Mouse (Mus musculus): ENCODE results near the gene Smco4.
A peak's percentile ranks its signal among the peaks of the same experiment; 100 is the strongest.
"Not testable (repeated sequence)": the region's sequence is repeated elsewhere in the genome, so short reads cannot be mapped to it uniquely, and the experiment has no call there.

Smco4 gene

DNA sequence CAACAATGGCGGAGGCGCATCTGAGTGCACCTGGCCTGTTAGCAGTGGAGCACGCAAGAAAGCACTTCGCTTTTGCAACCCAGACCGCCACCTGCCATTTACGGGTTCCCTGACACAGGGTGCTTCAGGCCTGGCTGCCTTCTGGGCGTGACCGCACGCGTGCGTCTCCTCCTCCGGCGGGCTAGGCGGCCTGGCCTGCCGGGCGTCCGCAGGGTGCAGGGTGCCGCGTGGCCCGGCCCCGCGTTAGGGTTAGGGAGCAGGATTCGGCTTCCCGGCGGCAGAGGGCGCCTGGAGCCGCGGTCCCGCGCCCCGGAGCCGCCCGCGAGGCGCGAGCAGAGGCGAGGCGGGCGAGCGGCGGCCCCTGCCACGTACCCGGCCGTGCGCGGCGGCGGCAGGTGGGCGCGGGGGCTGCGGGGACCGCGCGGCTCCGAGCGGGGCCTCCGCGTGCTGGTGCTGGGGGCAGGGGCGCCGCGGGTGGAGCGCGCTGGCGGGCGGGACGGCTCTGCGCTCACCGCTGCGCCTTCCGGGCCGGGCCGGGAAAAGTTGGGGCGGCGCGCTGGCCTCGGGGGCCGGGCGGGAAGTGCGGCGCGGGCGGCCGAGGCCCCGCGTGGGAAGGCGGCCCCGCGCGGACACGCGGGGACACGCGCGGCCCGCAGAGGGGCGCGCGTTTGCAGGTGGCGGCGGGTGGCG is at the start of gene Smco4:
Gene Smco4 (plus strand): TSS at position 198 of the 690 bp plus-strand sequence.
- DNase-seq = peak; percentile 67 to 80

DNA sequence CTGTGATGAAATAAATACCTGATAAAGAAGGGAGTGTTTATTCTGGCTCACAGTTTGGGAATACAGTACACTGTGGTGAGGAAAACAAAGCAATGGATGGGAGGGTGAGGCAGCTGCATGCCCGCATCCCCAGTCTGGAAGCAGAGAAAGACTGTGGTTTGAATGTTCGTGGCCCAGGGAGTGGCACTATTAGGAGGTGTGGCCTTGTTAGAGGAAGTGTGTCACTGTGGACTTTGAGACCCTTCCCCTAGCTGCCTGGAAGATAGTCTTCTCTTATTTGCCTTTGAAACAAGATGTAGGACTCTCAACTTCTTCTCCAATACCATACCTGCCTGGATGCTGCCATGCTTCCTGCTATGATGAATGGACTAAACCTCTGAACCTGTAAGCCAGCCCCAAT is 45.8 kb upstream of the Smco4 start:
- DNase-seq = no peak

DNA sequence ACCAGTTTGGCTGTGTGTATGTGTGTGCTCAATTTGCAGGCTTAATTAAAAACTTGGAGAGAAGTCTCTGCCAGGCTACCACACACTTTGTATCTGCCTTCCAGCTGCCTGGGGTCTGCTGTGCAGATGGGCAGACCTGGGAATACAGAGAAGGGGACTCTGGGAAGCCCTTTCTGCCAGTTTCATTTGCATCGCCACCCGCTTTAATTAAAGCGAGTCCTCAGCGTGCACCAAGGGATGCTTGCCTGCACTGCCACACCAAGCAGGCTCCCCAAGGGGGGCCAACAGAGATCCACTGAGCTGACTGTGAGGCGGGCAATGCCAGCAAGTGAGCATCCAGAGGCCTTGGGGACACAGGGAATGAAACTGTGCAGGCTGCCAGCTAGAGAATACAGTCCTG is 42.3 kb upstream of the Smco4 start:
- no peak for DNase-seq

DNA sequence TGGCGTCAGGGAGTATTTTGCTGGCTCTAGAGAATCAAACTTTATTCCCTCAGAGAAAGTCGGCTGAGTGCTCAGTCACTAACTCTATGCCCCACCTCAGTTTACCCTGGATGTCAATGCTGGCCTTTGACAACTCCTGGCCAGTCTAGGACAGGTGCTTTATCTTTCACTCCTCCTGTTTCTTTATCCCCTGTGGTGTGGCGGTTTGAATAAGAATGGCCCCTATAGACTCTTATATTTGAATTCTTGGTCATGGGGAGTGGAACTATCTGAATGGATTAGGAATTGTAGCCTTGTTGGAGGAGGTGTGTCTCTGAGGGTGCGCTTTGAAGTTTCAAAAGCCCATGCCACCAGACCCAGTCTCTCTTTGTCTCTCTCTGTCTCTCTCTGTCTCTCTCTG is 21.0 kb upstream of the Smco4 start:
- DNase-seq = no peak

DNA sequence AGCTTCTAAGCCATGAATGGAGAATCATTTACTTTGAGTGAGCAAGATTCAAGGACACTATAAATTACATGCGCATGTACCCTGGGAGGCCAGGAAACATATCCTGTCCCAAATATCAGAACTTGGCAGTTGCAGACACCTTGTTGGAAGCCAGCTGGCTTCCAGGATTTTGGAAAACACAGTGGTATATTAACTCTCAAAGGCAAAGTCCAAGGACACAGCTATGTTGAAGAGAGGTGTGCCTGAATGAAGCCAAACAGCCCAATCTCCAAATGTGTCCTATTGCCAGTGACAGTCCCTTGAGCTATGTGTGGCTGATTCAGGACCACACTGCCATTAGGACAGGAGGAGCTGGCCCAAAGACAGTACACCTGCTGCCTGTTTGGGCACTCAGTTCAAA is 20.0 kb upstream of the Smco4 start:
- DNase-seq = peak; percentile 27 to 32

DNA sequence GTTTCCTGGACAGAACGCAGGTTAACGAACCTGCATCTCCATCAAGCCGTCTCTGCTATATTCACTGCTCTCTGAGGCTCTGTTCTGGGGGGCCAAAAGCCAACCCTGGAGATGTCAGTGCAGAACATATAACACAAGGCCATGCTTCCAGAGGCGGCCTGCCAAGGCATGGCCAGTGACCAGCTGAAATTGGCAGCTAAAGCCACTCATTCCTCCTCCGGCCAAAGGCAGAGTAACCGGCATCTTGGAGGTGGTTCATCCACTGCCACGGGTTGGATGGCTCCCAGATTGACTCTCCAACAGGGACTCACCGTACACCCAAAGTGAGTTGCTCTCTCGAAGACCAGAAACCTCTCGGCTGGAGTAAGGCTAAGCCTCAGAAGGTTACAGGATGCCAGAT is 15.7 kb upstream of the Smco4 start:
- peak; percentile 81 to 85 for DNase-seq

DNA sequence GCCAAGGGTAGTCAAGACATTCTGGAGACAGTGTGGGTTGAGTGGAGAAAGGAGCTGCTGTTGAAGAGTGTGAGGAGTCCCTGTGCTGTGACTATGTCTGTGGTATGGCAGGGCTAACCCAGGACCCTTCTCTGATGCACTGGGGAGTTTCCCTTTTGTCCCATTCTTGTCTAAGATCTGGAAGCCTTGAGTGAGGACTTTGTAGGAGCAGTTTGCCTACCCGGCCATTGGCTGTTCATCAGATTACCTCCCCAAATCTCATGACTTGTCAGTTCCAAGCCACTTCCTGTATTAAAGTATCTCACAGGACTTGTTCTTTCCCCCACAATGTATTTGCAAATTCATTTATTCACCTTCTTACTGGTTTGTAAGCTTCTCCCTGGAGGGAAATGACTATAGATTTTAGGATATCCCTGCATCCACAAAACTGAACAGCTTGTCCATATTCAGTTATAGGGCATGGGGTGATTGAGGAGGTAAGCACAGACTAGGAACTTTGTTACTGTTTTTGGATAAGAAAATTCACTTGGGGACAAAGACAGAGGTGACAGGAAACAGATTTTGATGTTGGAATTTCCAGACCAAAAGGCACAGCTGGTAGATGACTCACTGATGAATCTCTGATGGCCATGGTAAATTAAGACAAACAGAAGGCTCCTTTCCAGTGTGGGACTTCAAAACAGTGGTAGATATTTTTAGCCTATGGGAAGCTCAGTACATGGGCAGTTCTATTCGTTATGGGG is 5.4 kb upstream of the Smco4 start:
- DNase-seq = no peak

DNA sequence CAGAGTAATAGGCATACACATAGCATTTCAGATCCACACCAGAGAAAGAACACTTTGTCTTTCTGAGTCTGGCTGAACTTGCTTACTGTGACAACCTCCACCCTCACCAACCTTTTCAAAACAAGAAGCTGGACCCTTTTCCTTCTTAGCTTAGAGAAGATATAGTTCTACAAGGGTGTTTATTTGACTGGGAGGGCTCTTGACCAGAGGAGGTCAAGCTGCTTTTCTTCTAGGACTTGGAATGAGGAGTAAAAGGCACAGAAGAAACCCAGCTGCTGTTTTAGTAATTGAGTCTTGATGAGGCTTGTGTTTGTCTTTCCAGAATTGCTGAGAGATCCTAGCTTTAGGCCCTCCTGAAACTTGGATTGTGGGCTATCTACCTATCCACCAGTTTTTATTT is 3.9 kb upstream of the Smco4 start:
- DNase-seq = no peak

DNA sequence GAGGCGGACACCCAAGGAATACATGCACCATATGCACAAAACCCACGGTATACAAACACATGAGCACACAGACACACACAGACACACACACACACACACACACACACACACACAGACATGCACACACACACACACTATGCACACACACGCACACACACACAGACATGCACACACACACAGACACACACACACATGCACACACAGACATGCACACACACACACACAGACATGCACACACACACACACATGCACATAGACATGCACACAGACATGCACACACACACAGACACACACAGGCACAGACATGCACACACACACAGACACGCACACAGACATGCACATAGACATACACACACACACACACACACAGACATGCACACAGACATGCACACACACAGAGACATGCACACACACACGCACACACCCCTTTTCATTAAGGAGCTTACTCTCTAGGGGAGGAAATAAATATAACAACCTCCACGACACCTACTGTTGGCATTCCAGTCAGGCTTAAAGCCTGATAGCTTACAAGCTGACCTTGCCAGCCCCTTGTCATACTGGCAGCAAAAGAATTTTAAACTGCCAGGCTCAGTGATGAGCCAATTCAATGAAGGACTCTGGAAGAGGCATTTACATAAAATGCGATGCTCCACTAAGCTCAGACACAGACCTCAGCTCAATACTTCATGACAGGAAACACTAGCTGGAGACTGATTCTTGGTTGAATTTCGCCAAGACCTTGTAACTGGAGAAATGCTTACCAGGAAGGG is 2.7 kb upstream of the Smco4 start:
- DNase-seq = no peak

DNA sequence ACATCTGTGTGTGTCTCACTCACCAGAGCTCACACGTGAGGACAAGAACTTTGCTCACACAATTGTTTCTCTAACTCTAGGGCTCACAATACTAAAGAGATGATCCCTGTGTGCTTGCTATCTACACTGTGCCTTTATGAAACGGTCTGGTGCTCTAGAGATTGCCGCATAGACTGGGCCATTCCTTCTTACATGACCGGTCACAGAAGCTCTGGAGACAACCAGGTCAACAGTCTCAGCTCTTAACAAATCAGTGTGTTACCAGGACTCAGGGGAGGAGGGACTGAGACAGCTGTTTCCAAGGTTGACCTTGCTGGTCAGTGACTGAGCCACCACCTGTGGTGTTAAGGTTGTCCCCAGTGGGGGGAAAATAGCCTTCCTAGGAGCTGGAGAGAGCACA is 1.5 kb upstream of the Smco4 start:
- DNase-seq = no peak

DNA sequence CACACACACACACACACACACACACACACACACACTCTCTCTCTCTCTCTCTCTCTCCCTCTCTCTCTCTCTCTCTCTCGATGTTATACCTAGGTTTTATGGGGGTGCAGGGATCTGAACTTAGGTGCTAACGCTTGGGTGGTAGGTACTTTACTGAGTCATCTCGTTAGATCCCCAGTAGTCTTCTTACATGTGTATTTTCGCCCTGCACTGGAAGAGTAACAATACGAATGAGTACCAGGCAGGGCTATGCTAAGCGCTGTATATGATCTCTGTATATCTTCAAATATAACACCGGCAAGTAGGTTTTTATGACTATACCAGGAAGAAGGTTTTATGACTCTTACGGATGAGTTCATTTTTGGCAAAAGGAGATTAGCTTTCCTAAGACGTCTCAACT is 831 bp upstream of the Smco4 start:
- DNase-seq = no peak

DNA sequence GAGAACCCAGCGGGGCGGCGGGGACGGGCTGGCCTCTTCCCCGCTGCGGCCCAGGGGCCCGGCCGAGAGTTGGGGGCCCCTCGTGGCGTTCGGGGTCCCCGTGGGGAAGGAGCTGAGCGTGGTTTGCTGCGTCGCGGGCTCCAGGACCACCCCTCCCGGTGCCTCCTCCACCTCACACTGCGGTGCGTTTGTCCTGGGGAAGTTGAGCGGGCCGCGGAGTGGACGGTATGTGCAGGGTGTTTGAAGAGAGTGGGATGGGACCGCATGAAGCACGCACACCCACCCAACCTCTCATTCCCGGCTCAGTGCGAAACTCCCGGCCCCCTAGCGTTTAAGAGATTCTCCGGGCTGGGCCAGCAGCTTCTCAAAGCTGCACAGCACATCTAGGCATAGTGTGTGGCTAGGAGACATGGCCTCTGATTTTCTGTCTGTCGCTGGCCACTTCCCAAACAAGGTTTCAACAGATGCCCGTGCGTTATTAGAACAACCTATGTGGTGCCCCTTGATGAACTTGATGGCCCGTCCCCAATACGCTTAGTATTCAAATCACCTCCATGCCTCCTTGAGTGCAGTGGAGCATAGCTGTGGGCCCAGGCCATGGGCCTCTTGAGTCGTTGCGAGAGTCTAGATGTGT is 810 bp downstream of the Smco4 start:
- DNase-seq = peak; percentile 37 to 43

DNA sequence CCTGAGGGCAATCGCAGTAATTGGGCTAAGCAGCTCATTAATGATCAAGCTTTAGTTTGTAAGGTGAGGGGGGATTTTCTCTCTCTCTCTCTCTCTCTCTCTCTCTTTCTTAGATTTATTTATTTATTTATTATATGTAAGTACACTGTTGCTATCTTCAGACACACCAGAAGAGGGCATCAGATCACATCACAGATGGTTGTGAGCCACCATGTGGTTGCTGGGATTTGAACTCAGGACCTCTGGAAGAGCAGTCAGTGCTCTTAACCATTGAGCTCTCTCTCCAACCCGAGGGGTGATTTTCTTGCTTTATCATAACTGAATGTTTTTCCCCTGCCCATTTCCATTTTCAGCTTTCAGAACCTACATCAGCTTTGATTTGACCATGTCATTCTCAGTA is 2.0 kb downstream of the Smco4 start:
- not testable (repeated sequence) for DNase-seq

DNA sequence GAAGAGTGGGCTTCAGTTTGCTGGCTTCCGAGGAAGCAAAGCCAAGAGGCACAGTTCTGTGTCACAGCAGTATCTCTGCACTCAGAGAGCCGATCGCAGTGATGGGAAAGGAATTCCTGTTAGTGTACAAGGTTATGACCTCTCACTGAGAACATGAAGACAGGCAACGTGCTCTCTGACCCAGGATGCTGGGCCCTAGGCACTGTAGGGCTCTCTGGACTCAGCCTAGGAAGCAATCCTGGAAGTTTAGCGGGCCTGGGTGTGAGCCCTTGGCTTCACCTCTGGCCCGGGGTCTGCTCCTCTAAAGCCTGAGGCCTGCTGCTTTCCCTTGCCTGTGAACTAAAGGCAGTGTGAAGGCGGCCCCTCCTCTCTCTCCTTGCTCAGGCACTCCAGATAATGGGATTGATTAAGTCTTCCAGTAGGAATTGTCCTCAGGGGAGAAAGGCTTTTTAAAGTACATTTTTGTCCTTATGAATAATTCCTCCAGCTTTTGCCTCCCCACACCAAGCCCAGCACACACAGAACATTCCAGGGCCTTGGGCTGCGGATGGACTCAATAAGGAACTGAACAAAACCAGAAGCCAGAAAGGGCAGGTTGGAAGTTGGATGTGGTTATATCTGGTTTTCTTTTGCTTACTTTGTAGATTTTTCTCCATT is 2.8 kb downstream of the Smco4 start:
- no peak for DNase-seq

DNA sequence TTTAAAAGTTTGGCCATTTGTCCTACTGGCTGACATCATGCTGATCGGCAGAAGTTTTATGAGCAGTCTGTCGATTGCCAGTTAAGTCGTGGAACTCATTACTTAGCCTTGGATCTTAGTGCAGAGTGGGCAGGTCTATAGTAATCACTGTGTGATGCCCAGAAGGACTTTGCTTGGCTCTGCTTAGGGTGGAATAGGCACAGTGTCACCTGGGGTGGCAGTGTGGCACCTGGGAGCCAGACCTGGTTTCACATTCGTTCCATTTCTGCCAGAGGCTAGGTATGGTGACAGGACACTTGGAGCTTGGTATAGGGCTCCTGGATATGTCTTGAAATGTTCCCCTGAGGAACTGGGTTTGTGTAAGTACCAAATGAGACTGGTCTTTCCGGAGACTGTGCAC is 6.8 kb downstream of the Smco4 start:
- no peak for DNase-seq

DNA sequence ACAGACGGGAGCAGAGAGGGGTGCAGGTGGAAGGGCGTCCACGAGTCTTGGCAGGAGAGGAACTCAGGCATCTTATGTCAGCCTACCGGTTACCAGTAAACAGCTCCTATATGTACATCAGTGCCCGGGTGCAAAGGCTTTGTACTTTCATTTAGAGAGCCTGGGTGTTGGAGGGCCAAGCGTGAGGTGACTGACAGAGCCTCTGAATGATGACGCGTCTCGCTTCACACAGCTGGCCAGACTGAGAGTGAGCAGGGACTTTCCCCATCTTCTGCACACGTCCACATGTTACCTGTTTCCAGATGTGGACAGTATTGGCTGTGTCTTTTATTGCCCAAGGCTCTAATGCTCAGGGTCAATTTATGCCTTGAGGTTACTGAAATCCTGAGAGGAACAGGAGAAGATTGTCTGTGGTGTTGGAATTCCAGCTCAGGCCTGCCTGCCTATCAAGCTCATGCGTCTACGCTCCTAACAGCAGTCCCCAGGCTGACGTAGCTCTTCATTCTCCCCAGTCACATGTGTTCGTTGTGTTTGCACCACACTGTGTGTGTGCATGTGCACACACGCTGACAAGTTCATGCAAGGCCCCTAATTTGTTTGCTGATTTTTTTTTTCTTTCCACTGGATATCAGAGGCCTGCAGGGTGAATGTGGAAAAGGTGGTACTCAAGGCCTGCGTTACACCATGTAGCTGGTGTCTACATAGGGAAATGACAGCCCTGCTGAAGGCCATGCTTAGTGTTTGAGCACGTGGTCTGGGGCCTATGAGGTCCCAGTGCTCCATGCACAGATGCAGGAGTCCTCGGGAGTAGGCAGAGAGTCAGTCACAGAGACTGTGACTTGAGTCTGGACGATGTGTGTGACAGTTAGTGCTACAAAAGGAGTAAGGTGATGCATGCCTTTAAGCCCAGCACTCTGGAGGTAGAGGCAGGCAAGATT is 8.4 kb downstream of the Smco4 start:
- DNase-seq = no peak

DNA sequence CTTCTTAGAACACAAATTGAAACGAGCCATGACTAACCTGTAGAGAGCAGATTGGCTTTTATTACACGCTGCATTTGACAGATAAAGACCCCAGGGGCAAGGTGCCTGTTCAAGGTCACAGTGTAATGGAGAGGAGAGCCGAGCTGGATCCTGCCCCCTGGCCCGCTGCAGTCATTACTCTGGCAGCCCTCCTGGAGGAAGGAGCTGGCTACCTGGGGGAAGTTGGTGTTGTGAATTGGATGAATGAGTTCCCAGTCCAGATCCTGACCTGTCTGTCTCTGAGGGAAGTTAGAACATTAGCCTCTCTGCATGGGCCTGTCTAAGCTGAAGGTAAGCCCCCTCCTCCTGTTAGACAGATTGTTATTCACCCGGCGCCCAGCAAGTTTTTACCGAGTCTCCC is 9.2 kb downstream of the Smco4 start:
- DNase-seq = no peak

DNA sequence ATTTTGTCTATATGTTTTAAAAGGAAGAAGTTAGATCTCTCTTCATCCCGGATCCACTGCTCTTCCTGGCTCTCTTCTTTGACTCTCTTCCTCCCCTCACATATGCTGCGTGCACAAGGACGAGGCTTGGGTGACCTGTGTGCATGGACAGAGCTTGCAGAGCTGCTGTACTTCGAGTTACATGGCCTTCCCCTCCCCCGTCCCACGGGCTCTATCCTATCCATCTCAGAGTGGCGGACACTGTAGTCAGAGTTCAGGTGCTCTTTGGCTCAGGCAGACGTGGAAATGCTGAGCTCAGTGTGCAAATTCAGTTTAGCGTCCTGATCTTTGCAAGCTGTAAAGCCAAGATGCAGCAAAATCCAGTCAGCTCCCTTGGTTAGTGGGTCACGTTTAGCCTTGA is 10.1 kb downstream of the Smco4 start:
- DNase-seq = no peak

DNA sequence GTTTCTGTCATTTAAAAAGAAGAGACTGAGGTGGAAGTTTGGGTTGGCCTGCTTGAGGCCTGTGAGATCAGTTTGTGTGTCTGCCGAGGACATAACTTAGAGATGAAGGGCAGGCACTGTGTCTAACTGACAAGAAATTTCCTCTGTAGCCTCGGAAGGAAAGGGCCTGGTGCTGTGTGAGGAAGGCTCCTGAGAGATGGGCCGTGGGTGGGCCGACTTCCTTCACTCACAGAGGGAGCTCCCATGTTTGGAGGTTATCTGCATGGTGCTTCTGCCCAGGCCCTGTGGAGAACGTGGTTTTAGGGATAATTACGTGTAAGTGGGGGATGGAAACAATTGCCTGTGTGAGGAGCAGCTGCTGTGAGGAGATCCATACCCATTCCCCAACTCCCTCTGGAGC is 10.6 kb downstream of the Smco4 start:
- no peak for DNase-seq

DNA sequence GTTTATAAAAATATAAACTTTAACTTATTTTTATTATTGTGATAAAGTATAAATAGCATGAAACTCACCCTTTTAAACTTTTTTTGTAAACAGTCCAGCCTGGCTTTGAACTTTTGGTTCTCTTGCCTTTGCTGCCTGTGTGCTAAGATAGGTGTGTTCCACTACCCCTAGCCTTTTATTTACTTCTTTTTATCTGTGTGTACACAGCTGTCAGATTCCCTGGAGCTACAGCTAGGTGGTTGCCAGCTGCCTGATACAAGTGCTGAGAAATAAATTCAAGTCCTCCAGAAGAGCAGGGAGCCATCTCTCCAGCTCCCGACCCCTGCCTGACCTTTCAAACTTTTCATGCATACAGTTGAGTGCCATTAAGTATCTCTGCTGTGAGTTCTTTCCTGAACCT is 12.1 kb downstream of the Smco4 start:
- no peak for DNase-seq

DNA sequence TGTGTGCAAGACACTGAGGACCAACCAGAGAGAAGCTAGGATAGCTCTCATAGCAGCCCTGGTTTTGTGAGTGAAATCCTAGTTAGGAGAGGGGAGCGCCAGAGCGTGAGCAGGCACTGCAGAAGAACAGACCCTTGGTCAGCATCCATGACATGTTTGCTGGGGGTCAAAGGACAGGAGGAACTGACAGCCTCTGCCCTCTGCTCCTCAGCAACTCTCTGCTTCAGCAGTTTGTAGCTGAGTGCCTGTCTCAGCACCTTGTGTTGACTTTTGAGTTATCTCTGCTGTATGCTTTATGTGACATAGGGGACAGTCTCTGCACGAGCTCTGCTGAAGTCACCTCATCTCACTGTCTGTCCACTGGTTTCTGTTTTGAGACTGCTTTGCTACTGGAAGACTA is 13.6 kb downstream of the Smco4 start:
- DNase-seq = no peak

DNA sequence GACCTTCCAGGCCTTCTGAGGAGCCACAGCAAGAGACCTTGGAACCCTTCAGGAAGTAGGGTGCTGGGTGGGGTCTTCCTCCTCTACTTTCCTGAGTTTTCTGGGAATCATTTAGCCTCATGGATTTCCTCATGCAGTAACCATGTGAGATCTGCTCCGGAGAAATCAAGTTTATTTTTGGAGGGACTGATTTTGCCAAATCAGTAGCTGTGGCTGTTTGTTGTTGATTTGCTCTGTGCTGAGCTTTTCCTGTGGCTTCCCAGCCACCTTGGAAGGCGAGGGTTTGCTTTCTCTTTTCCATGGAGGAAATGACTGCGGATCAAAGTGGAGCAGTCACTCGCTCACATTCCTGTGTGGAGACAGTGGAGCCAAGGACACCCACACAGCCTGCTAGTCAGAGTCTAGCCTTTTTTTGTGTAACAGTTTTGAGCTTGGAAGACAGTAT is 14.2 kb downstream of the Smco4 start:
- no peak for DNase-seq
